Mouse (Mus musculus): Measurements from ENCODE around the gene Plpp7.

Plpp7 gene

DNA sequence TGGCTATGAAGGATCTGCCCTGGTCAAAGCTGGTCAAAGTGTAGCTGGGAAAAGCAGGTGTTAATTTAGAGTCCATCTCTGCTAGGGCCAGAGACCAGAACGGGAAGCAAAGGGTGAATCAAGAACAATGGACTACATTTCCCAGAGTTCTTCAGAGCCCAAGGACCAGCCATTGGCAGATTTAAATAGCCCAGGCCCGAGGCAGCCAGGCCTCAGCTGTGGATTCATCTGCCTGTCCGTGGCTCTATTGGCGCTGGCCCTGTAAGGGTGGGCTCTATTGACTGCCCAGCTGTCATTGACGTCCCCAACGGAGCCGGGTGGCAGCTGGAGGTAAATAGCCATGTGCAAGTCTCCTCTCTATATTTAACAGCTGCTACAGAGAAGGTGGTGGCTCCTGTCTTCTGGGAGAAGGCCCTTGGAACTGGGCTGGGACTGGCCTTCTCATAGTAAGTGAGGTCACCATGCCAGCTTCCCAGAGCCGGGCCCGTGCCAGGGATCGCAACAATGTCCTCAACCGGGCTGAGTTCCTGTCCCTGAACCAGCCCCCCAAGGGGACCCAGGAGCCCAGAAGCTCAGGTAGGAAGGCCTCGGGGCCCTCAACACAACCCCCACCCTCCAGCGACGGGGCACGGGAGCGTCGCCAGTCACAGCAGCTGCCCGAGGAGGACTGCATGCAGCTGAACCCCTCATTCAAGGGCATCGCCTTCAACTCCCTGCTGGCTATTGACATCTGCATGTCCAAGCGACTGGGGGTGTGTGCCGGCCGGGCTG lies at the start of gene Plpp7:
Gene Plpp7 (plus strand): TSS at position 178 of the 771 bp plus-strand sequence.
- DNase-seq (ENCODE audit: extremely low read depth, insufficient read length, low spot score): peak; percentile 71

DNA sequence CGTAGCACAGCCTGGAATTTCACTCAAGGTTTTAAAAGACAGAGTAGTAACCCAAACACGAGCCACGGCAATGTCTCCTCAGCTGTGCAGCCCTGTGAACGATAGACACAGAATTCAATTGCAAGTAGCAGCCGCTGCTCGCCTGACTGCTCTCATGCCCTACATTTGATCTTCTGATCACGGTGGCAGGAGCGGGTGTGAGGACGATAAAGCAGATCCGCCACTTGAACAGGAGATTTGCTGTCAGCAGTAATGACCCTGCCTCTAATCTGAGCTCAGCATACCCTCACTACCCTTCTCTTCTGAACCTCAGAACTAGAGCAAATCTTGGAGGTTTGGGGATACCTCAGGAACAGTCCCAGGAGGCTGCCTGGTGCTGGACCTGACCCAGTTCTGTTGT lies 49.3 kb upstream of the Plpp7 start:
- no peak for DNase-seq (ENCODE audit: extremely low read depth, insufficient read length, low spot score)

DNA sequence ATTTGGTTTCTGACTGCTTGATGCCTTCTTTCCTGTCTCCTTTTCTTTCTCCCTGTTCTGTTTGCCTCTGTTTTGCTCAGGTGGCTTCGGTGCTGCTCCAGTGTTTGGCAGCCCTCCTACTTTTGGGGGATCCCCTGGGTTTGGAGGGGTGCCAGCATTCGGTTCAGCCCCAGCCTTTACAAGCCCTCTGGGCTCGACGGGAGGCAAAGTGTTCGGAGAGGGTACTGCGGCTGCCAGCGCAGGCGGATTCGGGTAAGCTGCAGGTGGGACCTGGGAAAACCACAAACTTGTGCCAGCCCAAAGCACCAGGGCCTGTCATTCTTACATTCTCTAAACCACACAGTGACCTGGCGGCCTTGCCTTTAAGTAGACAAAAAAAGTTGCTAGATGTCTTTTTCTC lies 48.0 kb upstream of the Plpp7 start:
- DNase-seq (ENCODE audit: extremely low read depth, insufficient read length, low spot score): no peak

DNA sequence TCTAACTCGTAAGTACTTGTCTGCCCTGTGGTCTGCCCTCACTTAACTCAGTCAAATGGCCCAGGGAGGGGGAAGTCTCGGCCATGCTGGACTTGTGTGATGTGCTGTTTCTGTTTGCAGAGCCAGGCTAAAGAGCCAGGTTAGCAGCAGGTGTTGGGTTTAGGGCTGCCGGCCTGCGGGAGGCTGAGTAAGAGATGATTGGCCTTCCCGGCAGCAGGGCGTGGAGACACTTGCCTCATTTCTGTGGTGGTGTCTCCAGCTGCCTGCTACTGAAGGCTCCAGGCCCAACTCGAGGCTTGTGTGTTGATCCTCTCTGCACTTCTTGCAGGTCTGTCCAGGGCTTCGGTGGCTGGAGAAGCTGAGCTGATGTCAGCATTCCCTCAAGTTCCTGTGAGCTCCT lies 43.5 kb upstream of the Plpp7 start:
- no peak for DNase-seq (ENCODE audit: extremely low read depth, insufficient read length, low spot score)

DNA sequence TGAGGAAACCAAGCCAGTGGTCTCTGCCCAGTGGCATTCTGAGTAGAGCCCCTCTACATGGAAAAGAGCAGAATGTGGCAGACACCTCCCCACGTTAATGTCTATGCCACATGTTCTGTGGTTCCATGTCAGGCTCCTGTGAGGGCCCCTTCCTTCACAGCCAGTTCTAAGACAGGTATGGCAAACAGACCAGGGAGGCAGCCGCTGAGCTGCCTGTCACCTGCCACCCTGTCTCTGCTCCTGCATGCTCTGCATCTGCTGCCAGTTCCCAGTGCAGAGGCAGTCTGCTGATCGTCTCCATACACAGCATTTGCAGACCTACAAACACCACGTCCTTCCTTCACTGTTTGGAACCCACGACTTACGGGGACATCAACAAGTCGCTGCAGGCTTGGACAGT lies 42.9 kb upstream of the Plpp7 start:
- DNase-seq (ENCODE audit: extremely low read depth, insufficient read length, low spot score): no peak

DNA sequence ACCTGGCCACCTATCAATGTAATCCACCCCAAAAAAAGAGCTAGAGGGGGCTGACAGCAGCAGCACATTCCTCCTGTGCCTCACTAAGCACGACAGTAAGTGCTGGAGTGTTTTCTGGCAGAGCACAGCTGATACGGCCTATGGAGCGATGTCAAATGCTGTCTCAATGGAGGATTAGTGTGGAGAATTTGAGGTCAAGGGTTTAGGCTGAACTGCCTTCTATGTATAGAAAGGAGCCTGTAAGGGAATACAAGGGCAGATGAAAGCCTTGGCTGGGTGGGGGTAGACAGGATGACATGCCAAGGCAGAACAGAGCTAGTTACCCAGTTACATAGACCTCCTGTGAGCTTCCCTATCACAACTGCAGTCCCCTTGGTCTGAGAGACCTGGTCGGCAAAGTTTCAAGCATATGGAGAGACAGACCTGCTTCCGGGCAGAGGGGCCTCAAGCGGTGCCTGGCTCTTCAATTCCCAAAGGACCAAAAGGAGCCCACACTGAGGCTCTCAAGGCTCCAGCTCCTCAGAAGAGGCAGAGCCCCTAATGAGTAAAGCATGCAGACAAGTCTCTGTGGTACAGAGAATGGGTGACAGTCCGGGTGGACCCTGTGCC lies 39.9 kb upstream of the Plpp7 start:
- DNase-seq (ENCODE audit: extremely low read depth, insufficient read length, low spot score): no peak

DNA sequence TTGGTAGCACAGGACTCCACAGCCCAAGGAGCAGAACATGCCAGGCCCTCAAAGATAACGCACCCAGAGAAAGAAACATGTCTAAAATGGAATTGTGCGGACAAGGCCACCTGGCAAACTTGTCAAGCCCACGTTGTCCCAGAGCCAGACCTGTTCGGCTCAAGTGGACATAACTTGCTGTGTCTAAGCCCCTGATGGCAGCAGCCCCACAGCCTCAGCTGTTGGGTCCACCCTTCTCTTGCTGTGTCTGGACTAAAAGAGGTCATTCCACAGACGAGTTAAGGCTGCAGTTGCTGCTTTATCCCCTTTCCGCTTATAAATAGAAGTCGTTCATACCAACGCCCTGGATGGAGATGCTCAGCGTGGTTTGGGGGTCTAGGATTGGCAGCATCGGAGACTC lies 38.8 kb upstream of the Plpp7 start:
- DNase-seq (ENCODE audit: extremely low read depth, insufficient read length, low spot score): no peak

DNA sequence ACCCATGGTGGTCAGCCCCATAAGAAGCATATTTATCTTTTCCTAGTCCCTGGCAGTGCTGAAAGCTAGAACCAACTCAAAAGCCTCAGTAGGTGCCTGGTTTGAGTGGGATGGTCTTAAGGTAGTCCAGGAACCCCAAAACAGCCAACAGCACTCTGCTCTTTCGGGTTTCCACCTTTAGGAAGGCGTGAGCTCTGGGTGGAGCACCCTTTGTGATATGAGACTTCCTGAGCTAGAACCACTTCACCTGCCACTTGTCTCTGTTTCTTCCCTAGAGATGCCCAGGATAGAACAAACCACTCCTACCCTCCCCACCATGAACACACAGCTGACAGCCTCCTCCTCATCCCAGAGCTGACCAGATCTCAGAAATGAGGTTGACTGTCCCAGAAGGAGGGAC lies 38.0 kb upstream of the Plpp7 start:
- no peak for DNase-seq (ENCODE audit: extremely low read depth, insufficient read length, low spot score)

DNA sequence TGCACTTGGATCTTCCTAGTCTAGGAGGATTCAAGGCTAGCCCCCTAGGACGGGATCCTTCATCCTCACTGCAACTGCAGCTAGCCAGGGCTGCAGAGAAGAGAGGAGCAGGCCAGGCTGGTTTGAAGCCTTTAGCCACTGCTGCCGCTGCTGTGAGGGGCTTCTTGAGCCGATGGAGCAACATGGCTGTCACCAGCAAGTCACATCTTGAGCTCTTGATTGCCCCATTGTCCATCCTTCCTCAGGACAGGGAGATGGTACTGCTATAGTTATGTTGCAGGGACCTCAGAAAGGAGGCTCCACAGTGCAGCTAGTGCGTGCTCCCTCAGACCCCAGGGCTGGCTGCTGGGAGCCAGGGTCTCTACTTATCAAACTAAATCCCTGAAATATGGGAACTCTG lies 37.5 kb upstream of the Plpp7 start:
- DNase-seq (ENCODE audit: extremely low read depth, insufficient read length, low spot score): no peak

DNA sequence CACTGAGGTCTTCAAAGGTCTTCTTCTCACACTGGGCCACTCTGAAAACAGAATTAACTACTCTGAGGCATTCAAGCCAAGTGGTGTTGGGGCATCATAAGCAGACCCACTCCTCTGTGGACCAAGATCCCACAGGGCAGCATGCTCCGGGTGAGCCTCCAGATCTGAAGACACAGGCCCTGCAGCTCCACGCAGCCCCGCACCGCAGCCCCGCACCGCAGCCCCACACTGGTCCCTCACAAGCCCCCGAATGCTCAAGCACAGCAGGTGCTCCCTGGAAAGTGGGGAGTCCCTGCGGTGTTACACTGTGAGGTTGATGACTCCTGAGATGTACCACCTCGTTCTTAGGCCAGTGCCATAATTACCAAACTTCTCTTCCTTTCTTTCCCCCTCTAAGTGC lies 37.1 kb upstream of the Plpp7 start:
- DNase-seq (ENCODE audit: extremely low read depth, insufficient read length, low spot score): no peak

DNA sequence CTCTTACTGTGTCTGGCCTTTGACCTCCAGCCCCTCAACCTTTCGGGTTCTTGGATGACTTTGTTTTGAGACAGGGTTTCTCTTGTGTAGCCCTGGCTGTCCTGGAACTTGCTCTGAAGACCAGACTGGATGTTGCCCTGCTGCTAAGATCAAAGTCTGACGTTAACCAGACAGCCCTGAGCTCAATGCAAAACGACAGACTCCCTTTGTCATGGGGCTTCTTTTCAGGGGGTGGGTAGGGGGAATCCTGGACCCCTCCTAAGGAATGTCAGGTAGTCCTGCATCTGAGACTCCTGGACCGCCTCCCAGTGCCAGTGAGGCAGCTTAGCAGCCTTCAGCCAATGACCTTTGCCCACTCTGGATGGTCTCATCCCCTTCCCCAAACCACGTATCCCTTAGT lies 36.6 kb upstream of the Plpp7 start:
- no peak for DNase-seq (ENCODE audit: extremely low read depth, insufficient read length, low spot score)

DNA sequence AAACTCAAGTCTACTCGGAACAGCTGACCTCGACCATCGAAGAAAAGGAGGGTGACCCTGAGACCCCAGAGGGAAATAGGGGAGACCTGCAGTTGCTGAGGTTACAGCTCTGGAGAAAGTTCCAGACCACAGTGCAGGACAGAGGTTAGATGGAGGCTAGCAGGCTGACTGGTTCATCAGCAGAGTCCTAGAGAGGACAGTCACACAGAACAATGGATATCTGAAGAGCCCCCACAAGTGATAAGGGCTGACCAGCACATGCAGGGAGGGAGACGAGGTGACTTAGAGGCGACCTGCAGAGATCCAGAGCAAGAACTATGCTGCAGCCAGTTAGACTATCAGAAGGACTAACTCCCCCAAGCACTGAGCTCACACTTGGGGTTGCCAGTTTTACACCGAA lies 35.7 kb upstream of the Plpp7 start:
- no peak for DNase-seq (ENCODE audit: extremely low read depth, insufficient read length, low spot score)

DNA sequence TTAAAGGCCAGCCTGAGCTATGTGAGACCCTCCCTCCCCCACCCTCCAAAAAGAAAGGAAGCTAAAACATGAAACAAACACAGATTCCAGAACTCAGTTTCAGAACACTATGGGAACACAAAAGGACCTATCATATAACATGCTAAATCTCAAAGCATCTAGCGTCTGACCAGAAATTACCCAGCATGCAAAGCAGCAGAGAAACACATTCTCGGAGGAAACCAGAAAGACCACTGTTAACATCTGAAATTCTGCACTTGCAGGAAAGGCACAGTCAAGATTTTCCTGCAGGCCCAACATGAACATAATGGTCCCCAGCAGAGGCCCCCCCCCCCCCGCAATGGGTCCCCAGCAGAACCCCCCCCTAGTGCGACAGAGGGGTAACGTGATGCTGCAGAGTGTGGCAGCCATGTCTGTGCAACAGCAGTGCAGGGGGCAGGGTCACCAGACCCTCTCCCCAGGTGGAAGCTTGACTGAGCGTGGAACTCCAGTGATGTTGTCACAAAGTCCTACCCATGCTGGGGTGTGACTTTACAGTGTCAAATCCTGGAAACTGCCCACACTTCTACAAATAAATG lies 35.0 kb upstream of the Plpp7 start:
- DNase-seq (ENCODE audit: extremely low read depth, insufficient read length, low spot score): no peak

DNA sequence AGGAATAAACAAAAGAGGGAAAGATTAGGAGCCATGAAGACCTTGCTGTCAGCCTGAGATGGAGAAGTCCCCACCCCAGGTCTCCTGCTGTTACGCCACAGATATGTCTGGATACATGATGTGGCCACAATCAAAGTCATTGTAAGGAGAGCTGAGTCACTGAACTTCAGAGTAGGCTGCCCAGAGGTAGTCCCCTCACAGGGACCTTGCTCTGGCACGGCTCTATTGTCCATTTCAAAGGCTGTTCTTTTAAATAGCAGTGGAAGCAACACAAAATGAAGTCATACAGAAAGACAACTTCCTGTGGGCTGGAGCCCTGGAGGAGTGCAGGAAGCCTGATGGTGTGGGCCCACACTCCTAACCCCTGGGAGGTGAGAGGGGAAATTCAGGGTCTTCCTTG lies 34.1 kb upstream of the Plpp7 start:
- no peak for DNase-seq (ENCODE audit: extremely low read depth, insufficient read length, low spot score)

DNA sequence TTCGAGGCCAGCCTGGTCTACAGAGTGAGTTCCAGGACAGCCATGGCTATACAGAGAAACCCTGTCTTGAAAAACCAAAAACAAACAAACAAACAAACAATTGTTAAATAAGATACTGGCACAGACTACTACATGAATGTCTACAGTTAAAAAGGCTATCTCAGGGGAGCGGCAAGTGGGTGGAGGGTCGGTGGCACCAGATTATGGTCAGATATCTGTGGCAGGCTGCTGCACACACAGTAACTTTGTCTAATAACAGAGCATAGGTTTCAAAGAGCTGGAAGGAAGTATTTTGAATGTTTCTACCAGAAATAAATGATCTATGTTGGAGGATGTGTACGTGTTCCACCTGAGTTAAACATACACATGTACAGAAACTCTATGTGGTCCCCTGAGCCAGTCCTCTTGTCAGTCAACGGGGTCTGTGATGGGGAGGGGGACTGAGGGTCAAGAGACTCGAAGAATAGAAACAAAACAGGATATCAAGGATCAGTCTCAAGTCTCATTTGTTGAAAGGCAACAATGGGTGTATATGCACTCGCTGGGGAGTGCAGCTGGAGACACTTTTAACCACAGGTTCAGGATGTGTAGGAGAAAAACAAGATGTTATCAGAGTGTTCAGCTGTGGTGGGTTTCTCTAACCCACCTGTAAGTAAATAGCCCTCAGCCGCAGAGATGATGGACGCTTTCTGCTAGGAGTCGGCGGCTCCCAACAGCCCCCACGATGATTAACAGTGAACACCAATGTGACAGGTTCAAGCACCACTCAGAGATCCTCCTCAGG lies 33.4 kb upstream of the Plpp7 start:
- DNase-seq (ENCODE audit: extremely low read depth, insufficient read length, low spot score): no peak

DNA sequence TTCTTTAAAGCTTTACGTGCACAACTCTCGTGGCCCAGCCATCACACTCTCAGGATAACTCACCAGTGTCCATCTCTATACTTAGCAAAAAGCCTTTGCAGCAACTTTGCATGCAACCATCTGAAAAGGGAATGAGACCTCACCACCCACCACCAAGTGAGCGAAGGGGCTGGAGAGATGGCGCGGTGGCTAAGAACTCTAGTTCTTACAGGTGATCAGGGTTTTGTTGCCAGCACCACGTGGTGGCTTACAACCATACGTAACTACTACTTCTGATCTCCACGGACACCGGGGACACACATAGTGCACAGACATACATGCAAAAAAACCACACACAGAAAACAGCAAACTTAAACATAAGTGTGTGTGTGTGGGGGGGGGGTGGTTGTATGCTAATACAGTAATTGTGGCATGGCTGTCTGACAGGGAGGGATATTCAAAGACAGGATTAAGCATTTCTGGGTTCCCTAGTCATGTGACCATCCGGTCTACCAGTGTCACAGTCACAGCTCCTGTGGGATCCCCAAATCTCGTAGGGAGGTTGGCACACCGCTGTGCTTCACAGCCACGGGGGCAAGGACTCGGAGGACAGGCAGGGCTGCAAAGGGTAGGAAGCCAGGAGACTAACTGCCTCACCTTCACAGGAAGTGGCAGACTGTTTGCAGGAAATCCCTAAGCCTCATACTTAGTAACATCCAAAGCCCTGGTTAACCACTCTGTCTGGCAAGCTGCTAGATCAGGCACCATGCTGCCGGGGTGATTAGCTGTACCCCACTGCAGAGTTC lies 32.5 kb upstream of the Plpp7 start:
- DNase-seq (ENCODE audit: extremely low read depth, insufficient read length, low spot score): no peak

DNA sequence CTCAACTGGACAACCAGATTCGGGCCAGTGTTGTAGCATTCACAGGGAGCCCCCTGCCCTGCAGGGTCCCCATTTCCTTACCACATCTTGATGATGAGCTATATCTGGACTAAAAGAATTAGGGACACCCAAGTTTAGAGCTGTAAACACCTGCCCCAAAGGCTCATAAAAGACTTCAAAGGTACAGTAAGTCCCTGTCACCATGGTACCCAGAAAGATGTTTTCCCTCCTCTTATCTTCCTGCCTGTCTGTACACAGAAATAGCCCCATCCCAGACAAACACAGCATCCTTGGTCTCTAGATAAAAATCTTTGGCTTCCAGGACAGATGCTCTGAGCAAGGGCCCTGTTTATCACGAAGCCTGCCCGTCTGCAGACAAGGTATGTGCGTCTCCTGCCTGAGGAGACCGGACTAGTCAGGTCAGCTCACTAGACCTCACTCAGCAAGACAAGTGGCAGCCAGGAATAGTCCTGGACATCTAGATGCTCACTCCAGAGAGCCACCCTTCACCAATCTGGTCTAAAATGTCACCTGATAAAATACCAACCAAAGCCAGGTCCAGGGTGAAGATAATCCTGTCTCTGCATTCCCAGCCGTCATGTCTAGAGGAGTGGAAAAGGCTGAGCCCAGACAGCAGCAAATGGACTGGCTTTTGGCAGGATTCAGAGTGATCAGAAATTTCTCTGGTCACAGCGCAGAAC lies 31.7 kb upstream of the Plpp7 start:
- DNase-seq (ENCODE audit: extremely low read depth, insufficient read length, low spot score): no peak

DNA sequence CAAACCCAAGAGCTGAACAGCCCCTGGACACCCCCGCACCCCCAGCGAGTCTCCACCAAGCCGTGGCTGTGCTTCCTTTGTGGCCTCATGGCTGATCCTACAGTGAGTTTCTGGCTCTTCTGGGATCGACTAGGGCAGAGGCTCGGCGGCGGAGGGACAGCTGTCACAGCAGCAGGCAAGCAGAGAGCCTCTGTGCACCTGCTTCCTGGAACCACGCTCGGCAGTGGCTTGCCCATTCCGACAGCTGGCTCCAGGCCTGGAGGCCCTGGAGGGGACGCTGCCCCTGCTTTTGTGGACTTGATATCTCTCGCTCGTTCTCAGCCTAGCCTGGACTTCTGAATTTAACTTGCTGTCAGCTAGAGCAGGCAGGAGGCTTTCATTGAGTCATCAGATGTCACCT lies 30.4 kb upstream of the Plpp7 start:
- DNase-seq (ENCODE audit: extremely low read depth, insufficient read length, low spot score): no peak

DNA sequence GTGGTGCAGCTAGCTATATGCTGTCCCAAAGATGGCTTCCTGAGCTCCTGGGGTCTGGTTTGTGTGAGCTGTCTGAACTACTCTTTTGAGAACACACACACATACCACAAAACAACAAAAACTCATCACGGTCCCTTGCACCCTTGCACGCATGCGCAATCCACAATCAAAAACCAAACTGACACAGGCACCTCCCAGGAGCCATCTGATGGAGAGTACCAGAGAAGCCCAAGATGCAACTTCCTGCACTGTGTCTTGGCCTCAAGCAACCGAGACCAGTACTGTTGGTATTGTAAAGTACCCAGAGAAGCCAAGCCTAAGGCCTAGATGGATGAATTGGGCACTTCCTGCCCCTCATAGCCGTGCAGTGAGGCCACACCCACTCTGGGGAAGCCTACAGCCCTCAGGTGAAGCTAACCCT lies 29.9 kb upstream of the Plpp7 start:
- DNase-seq (ENCODE audit: extremely low read depth, insufficient read length, low spot score): no peak

DNA sequence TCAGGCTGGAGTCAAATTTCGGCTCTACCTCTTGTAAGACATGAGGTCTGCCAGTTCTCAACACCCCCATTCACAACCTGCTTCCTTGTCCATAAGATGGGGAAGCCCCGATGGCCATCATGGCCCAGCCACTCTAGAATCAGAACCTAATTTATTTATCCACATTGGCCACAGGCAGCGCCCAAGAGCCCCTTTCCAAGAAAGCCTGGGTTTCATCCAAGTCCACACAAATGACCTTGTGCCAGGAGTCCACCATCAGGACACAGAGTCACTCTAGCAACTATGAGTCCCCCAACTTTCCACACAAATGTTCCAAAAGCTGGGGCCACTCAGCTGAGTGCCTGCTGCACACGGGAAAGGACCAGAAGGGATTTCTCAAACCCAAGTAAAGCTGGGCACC lies 29.3 kb upstream of the Plpp7 start:
- no peak for DNase-seq (ENCODE audit: extremely low read depth, insufficient read length, low spot score)
